Mouse (Mus musculus): ENCODE results near the gene Gm49325. TPM values are rescaled to one million over a fixed set of nuclear protein-coding genes. Genes with fewer than 3 reads are reported as not detected.

Gene Gm49325
- 3.8 and 5.1 TPM in 2 replicates for polyA plus RNA-seq (2014; fragmentation: Nextera tagmentation; extraction: Ambion mirVana)

GRCm38 (mm10) chr10:77605908-77606826, at the start of gene Gm49325, which contains the start of gene Sumo3:
Gm49325 (plus strand) TSS chr10:77606197.
Sumo3 (plus strand) TSS chr10:77606097.
- H3K4me2 ChIP-seq (replicated peaks) = peak within 1 kb of the TSS; percentile 86
- peaks cover 22% of the 10 kb centered on the region for H3K36me3 ChIP-seq (replicated peaks; ENCODE audit: control insufficient read depth, insufficient read depth)
- ATAC-seq (ENCODE audit: low FRiP score) (peak; percentile 85), DNase-seq (ENCODE audit: low spot score) (peak; percentile 87)
- H3K27me3 ChIP-seq (ENCODE audit: control insufficient read depth, insufficient read depth, low read length) = no peaks in the 10 kb centered on the region
- peak within 1 kb of the TSS; percentile 78 for H3K9ac ChIP-seq
- 1% methylated on average over 102 of the region's 119 CpGs for WGBS
- H3K9me3 ChIP-seq (ENCODE audit: control insufficient read depth, low read length) = 0 out of 2 replicates have a peak, but pooled peaks cover 4% of the 10 kb centered on the region
- H3K4me3 ChIP-seq (replicated peaks; ENCODE audit: low read length) = peak within 1 kb of the TSS; percentile 66
- H3K27ac ChIP-seq = peak within 1 kb of the TSS; percentile 92
- peaks cover 14% of the 10 kb centered on the region for H3K4me1 ChIP-seq (replicated peaks; ENCODE audit: control insufficient read depth, insufficient read depth, low read length)

DNA sequence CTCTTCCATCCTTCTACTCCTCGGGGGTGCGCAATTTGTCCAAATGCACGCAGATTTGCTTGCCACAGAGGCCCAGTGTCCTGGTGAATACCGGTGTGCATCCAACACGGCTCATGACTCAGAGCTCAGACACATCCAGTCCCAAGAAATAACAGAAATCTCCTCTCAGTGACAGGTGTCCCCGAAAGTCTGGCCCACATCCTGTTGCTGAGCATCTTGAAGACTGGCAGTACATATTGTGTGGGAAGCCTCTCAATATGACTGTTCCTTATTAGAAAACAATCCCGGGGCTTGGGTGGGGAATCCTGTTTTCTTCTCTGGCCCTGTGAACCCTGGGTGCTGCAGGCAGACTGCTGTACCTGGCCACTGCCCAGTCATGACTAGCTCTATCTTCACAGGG, 49.4 kb upstream of the Gm49325 start:
- no peak overlapping the region for H3K27ac ChIP-seq
- 95% methylated on average over 7 of the region's 7 CpGs for WGBS
- no peaks in the 10 kb centered on the region for H3K27me3 ChIP-seq (ENCODE audit: control insufficient read depth, insufficient read depth, low read length)
- no peak overlapping the region for H3K9ac ChIP-seq
- H3K4me3 ChIP-seq (replicated peaks; ENCODE audit: low read length) = no peak overlapping the region
- no peaks in the 10 kb centered on the region for H3K9me3 ChIP-seq (ENCODE audit: control insufficient read depth, low read length)
- H3K4me1 ChIP-seq (replicated peaks; ENCODE audit: control insufficient read depth, insufficient read depth, low read length) = no peaks in the 10 kb centered on the region
- ATAC-seq (ENCODE audit: low FRiP score) = no peak
- H3K36me3 ChIP-seq (replicated peaks; ENCODE audit: control insufficient read depth, insufficient read depth) = no peaks in the 10 kb centered on the region
- no peak for DNase-seq (ENCODE audit: low spot score)
- no peak overlapping the region for H3K4me2 ChIP-seq (replicated peaks)

- H3K27ac ChIP-seq = no peak overlapping the region
- H3K27me3 ChIP-seq (ENCODE audit: control insufficient read depth, insufficient read depth, low read length) = no peaks in the 10 kb centered on the region
- H3K4me1 ChIP-seq (replicated peaks; ENCODE audit: control insufficient read depth, insufficient read depth, low read length) = no peaks in the 10 kb centered on the region
- ATAC-seq (ENCODE audit: low FRiP score) = no peak
- no peak for DNase-seq (ENCODE audit: low spot score)
- H3K4me2 ChIP-seq (replicated peaks) = no peak overlapping the region
- H3K4me3 ChIP-seq (replicated peaks; ENCODE audit: low read length) = no peak overlapping the region
- no peaks in the 10 kb centered on the region for H3K9me3 ChIP-seq (ENCODE audit: control insufficient read depth, low read length)
- H3K36me3 ChIP-seq (replicated peaks; ENCODE audit: control insufficient read depth, insufficient read depth) = no peaks in the 10 kb centered on the region
- WGBS = 93% methylated on average over 4 of the region's 4 CpGs
- no peak overlapping the region for H3K9ac ChIP-seq
Observed at GRCm38 (mm10) chr10:77557641-77558040, 48.4 kb upstream of the Gm49325 start.

DNA sequence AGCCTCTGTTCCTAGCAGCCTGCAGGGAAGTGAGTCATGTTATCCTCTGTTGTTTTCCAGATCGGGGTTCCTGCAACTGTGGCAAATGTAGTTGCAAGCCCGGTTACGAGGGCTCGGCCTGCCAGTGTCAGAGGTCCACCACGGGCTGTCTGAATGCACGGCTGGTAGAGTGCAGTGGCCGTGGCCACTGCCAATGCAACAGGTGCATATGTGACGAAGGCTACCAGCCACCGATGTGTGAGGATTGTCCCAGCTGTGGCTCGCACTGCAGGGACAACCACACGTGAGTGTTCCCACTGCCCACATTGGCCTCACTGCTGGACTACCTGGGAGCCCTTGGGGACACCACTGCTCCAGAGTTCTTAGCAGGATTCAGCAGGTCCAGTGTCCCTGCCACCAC, 45.9 kb upstream of the Gm49325 start:
- 88% methylated on average over 11 of the region's 11 CpGs for WGBS

GRCm38 (mm10) chr10:77560830-77561229, 45.2 kb upstream of the Gm49325 start:
- Histone ChIP-seq H3K36me3 (replicated peaks; ENCODE audit: control insufficient read depth, insufficient read depth) (no peaks in the 10 kb centered on the region), H3K27me3 (ENCODE audit: control insufficient read depth, insufficient read depth, low read length) (no peaks in the 10 kb centered on the region), H3K4me3 (replicated peaks; ENCODE audit: low read length) (no peak overlapping the region), H3K9ac (no peak overlapping the region), H3K9me3 (ENCODE audit: control insufficient read depth, low read length) (no peaks in the 10 kb centered on the region), H3K4me2 (replicated peaks) (no peak overlapping the region), H3K4me1 (replicated peaks; ENCODE audit: control insufficient read depth, insufficient read depth, low read length) (no peaks in the 10 kb centered on the region), H3K27ac (no peak overlapping the region)
- DNase-seq (ENCODE audit: low spot score) (no peak), ATAC-seq (ENCODE audit: low FRiP score) (no peak)
- 93% methylated on average over 9 of the region's 9 CpGs for WGBS

More for the DNA sequence above, 45.9 kb upstream of the Gm49325 start:
- Histone ChIP-seq H3K4me2 (replicated peaks) (no peak overlapping the region), H3K9me3 (ENCODE audit: control insufficient read depth, low read length) (no peaks in the 10 kb centered on the region), H3K27me3 (ENCODE audit: control insufficient read depth, insufficient read depth, low read length) (no peaks in the 10 kb centered on the region), H3K4me3 (replicated peaks; ENCODE audit: low read length) (no peak overlapping the region), H3K36me3 (replicated peaks; ENCODE audit: control insufficient read depth, insufficient read depth) (no peaks in the 10 kb centered on the region), H3K9ac (no peak overlapping the region), H3K27ac (no peak overlapping the region), H3K4me1 (replicated peaks; ENCODE audit: control insufficient read depth, insufficient read depth, low read length) (no peaks in the 10 kb centered on the region)
- ATAC-seq (ENCODE audit: low FRiP score) (no peak), DNase-seq (ENCODE audit: low spot score) (no peak)

DNA sequence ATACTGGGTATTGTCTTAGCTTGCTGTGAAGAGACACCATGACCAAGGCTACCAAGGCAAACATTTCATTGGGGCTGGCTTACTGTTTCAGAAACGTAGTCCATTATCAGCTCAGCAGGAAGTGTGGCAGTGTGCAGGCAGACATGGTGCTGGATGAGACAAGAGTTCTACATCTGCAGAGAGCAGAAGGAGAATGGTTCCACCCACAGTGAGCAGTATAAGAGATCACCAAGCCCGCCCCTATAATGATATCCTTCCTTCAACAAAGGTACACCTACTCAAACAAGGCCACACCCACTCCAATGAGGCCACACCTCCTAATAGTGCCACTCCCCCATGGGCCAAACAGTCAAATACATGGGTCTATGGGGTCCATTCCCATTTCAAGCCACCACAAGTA, 44.5 kb upstream of the Gm49325 start:
- Histone ChIP-seq H3K4me3 (replicated peaks; ENCODE audit: low read length) (no peak overlapping the region), H3K9me3 (ENCODE audit: control insufficient read depth, low read length) (no peaks in the 10 kb centered on the region), H3K4me2 (replicated peaks) (no peak overlapping the region), H3K4me1 (replicated peaks; ENCODE audit: control insufficient read depth, insufficient read depth, low read length) (no peaks in the 10 kb centered on the region), H3K27ac (no peak overlapping the region), H3K9ac (no peak overlapping the region), H3K27me3 (ENCODE audit: control insufficient read depth, insufficient read depth, low read length) (no peaks in the 10 kb centered on the region), H3K36me3 (replicated peaks; ENCODE audit: control insufficient read depth, insufficient read depth) (no peaks in the 10 kb centered on the region)
- 81% methylated on average over 2 of the region's 2 CpGs for WGBS
- no peak for ATAC-seq (ENCODE audit: low FRiP score)
- DNase-seq (ENCODE audit: low spot score) = no peak

DNA sequence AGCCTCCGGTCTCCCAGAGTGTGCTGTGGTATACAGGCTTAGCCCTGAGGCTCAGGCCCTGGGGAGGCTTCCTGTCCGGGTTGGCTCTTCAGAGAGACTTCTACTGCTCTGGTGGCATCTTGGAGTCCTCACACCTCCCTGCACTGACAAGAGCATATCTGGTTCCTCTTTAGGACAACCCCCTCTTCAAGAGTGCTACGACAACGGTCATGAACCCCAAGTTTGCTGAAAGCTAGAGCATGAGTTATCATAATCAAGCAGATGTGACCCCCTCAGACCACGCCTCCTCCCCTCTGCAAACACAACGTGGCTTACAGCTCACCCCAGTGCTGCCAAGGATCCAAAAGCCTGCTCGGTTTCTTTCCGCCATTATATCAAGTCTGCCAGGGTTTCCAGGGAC, 41.0 kb upstream of the Gm49325 start:
- Histone ChIP-seq H3K27ac (no peak overlapping the region), H3K9me3 (ENCODE audit: control insufficient read depth, low read length) (no peaks in the 10 kb centered on the region), H3K36me3 (replicated peaks; ENCODE audit: control insufficient read depth, insufficient read depth) (no peaks in the 10 kb centered on the region), H3K4me2 (replicated peaks) (no peak overlapping the region), H3K27me3 (ENCODE audit: control insufficient read depth, insufficient read depth, low read length) (no peaks in the 10 kb centered on the region), H3K4me1 (replicated peaks; ENCODE audit: control insufficient read depth, insufficient read depth, low read length) (no peaks in the 10 kb centered on the region), H3K4me3 (replicated peaks; ENCODE audit: low read length) (no peak overlapping the region), H3K9ac (no peak overlapping the region)
- WGBS = 85% methylated on average over 8 of the region's 8 CpGs
- DNase-seq (ENCODE audit: low spot score) = no peak
- no peak for ATAC-seq (ENCODE audit: low FRiP score)

DNA sequence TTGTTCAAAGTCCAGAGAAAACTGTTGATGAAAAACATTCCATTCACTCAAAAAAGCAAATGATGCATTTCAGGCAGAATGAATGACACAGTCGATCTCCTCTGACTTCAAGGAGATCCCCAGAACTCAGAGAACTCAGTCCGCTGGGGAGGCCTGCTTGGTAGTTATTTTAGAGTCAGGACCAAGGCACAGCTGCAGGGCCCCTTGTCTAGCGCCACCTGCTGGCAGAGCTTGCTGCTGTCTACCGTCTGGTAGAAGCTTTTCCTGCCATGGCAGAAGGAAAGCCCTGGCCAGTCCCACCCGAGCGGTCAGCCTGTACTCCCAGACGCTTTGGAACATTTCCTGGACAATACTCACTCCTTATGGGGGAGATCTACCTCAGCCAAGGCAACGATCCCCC, 39.3 kb upstream of the Gm49325 start:
- no peak overlapping the region for H3K9ac ChIP-seq
- 36% methylated on average over 8 of the region's 8 CpGs for WGBS
- no peak overlapping the region for H3K27ac ChIP-seq
- no peaks in the 10 kb centered on the region for H3K9me3 ChIP-seq (ENCODE audit: control insufficient read depth, low read length)
- H3K4me3 ChIP-seq (replicated peaks; ENCODE audit: low read length) = no peak overlapping the region
- H3K4me2 ChIP-seq (replicated peaks) = no peak overlapping the region
- H3K27me3 ChIP-seq (ENCODE audit: control insufficient read depth, insufficient read depth, low read length) = no peaks in the 10 kb centered on the region
- peak; percentile 56 for DNase-seq (ENCODE audit: low spot score)
- no peaks in the 10 kb centered on the region for H3K4me1 ChIP-seq (replicated peaks; ENCODE audit: control insufficient read depth, insufficient read depth, low read length)
- no peaks in the 10 kb centered on the region for H3K36me3 ChIP-seq (replicated peaks; ENCODE audit: control insufficient read depth, insufficient read depth)
- no peak for ATAC-seq (ENCODE audit: low FRiP score)

DNA sequence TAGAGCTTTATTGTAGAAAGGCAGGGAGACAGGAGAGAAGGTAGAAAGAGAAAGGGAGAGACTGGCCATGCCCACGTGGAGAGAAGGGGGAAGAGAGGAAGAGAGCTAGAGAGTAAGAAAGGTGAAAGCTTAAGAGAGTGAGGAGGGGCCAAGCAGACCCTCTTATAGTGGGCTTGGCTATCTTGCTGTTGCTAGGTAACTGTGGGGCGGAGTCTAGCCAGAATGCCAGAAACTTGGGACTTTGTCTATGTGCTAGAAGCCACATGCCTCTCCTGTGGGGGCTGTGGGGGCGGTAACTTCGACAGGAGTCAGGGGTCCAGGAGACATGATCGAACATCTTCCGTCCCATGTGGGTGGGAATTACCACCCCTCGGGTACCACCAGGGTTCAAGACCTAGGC, 36.5 kb upstream of the Gm49325 start:
- H3K4me3 ChIP-seq (replicated peaks; ENCODE audit: low read length) = no peak overlapping the region
- ATAC-seq (ENCODE audit: low FRiP score) = no peak
- no peak overlapping the region for H3K9ac ChIP-seq
- no peaks in the 10 kb centered on the region for H3K9me3 ChIP-seq (ENCODE audit: control insufficient read depth, low read length)
- 37% methylated on average over 7 of the region's 7 CpGs for WGBS
- H3K4me1 ChIP-seq (replicated peaks; ENCODE audit: control insufficient read depth, insufficient read depth, low read length) = no peaks in the 10 kb centered on the region
- H3K27ac ChIP-seq = no peak overlapping the region
- H3K27me3 ChIP-seq (ENCODE audit: control insufficient read depth, insufficient read depth, low read length) = no peaks in the 10 kb centered on the region
- DNase-seq (ENCODE audit: low spot score) = no peak
- H3K4me2 ChIP-seq (replicated peaks) = no peak overlapping the region
- H3K36me3 ChIP-seq (replicated peaks; ENCODE audit: control insufficient read depth, insufficient read depth) = no peaks in the 10 kb centered on the region

Measured in hindbrain, embryonic 14.5 days (tissue).